9 mouse cellular contexts compared by ENCODE assay signal in the genomic region with DNA sequence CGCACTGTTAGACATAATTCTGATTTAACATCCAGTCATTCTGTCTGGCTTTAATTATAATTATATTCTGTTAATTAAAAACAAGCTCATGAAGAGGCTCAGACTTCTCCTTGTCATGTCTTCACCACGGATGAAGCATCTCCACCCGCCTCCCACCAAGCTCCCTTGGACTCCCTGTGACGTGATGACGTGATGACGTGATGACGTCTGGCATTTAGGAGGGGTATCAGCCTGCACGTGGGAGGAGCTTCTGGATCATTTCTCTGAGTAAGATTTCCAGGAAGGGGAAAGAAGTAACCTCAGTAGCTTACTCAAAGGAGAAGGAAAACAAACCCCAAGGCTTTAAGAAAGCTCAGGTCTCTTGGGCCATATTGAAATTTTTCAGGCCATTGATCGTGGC.
DNase-seq lines count a peak whose midpoint lies in the region; ATAC-seq and TF ChIP-seq lines count a peak whose summit lies in the region.
"Had no signal": no experiment of that assay in that cellular context is flagged by ENCODE, and none has a peak within 500 bp of the region (broad histone marks: within the 10 kb centered on the region; RNA-seq: fewer than 3 reads in every experiment).

No protein-coding gene starts in this region.

- H3K27ac ChIP-seq in lung, embryonic 16.5 days (ENCODE audit: low read length), result no peak overlapping the region
- no peak overlapping the region for H3K27ac ChIP-seq in embryonic facial prominence, embryonic 14.5 days (replicated peaks; ENCODE audit: low read depth, low read length)
- no peak overlapping the region for H3K27ac ChIP-seq in limb, embryonic 14.5 days (replicated peaks; ENCODE audit: low read depth, low read length)
- H3K27ac ChIP-seq: limb, embryonic 15.5 days had no signal

- H3K9me3 ChIP-seq in lung, embryonic 16.5 days (ENCODE audit: control insufficient read depth, low read length), result no peaks in the 10 kb centered on the region
- no peaks in the 10 kb centered on the region for H3K9me3 ChIP-seq in embryonic facial prominence, embryonic 14.5 days (ENCODE audit: control insufficient read depth, low read length)
- no peaks in the 10 kb centered on the region for H3K9me3 ChIP-seq in limb, embryonic 14.5 days (ENCODE audit: control insufficient read depth, low read length)
- H3K9me3 ChIP-seq: limb, embryonic 15.5 days had no signal

- TF ChIP-seq POLR2A in limb, embryonic 14.5 days (IDR thresholded peaks at IDR 0.05; ENCODE audit: borderline replicate concordance, extremely low read depth, insufficient read depth, insufficient read length), result no peak

- no peak for ATAC-seq in lung, embryonic 16.5 days (ENCODE audit: low read depth)
- ATAC-seq in embryonic facial prominence, embryonic 14.5 days (ENCODE audit: low read depth), result no peak
- no peak for ATAC-seq in limb, embryonic 14.5 days (ENCODE audit: low FRiP score, low read depth)

- H3K27me3 ChIP-seq in lung, embryonic 16.5 days (ENCODE audit: control insufficient read depth, insufficient read depth, low read depth, low read length), result peaks cover 3% of the 10 kb centered on the region; the same call in 1 of the 2 replicates
- H3K27me3 ChIP-seq in embryonic facial prominence, embryonic 14.5 days (replicated peaks; ENCODE audit: control insufficient read depth, insufficient read depth, low read length), result peaks cover 10% of the 10 kb centered on the region; the same call in 1 of the 2 replicates
- H3K27me3 ChIP-seq in limb, embryonic 14.5 days (ENCODE audit: control insufficient read depth, insufficient read depth, low read length), result peaks cover 27% of the 10 kb centered on the region

- no peak overlapping the region for H3K4me3 ChIP-seq in lung, embryonic 16.5 days (ENCODE audit: low read length)
- H3K4me3 ChIP-seq in embryonic facial prominence, embryonic 14.5 days (ENCODE audit: low read depth, low read length), result no peak overlapping the region
- H3K4me3 ChIP-seq in limb, embryonic 14.5 days (replicated peaks; ENCODE audit: low read length), result no peak overlapping the region; the same call in 1 of the 2 replicates
- H3K4me3 ChIP-seq: limb, embryonic 15.5 days had no signal

- 53% methylated on average over 9 of the region's 9 CpGs for WGBS in lung, embryonic 16.5 days
- WGBS in embryonic facial prominence, embryonic 14.5 days, result 41% methylated on average over 9 of the region's 9 CpGs
- WGBS in limb, embryonic 14.5 days, result 30% methylated on average over 9 of the region's 9 CpGs

- H3K4me2 ChIP-seq in lung, embryonic 16.5 days (ENCODE audit: low read depth, low read length), result 0 out of 2 replicates have a peak overlapping the region, but pooled peaks have one; percentile 3
- no peak overlapping the region for H3K4me2 ChIP-seq in embryonic facial prominence, embryonic 14.5 days (ENCODE audit: low read depth, low read length)
- H3K4me2 ChIP-seq in limb, embryonic 14.5 days (replicated peaks; ENCODE audit: low read depth, low read length, severe bottlenecking), result no peak overlapping the region
- H3K4me2 ChIP-seq: limb, embryonic 15.5 days had no signal

- H3K9ac ChIP-seq in lung, embryonic 16.5 days (ENCODE audit: low read length), result no peak overlapping the region
- H3K9ac ChIP-seq in embryonic facial prominence, embryonic 14.5 days (ENCODE audit: low read depth, low read length), result no peak overlapping the region
- H3K9ac ChIP-seq in limb, embryonic 14.5 days (ENCODE audit: low read depth, low read length, severe bottlenecking), result no peak overlapping the region
- H3K9ac ChIP-seq: limb, embryonic 15.5 days had no signal

- no peaks in the 10 kb centered on the region for H3K36me3 ChIP-seq in lung, embryonic 16.5 days (ENCODE audit: control insufficient read depth, insufficient read depth, low read length)
- H3K36me3 ChIP-seq in embryonic facial prominence, embryonic 14.5 days (ENCODE audit: control insufficient read depth, insufficient read depth, low read length), result no peaks in the 10 kb centered on the region
- H3K36me3 ChIP-seq in limb, embryonic 14.5 days (ENCODE audit: control insufficient read depth, insufficient read depth, low read length), result no peaks in the 10 kb centered on the region
- H3K36me3 ChIP-seq: limb, embryonic 15.5 days had no signal

- DNase-seq in cerebellum, adult 9-11 months, result peak; percentile 2
- DNase-seq in cerebellum, adult 8-10 months, result no peak
- no peak for DNase-seq in lung, postnatal 4 days
- DNase-seq in embryonic facial prominence, embryonic 14.5 days (ENCODE audit: low spot score), result peak; percentile 76
- DNase-seq in limb, embryonic 14.5 days (ENCODE audit: low spot score), result peak; percentile 31
- no peak for DNase-seq in gastrocnemius, adult 18-20 months (ENCODE audit: low spot score)
- no peak for DNase-seq in T-cell, adult 2 months (ENCODE audit: low spot score)

- H3K4me1 ChIP-seq in lung, embryonic 16.5 days (replicated peaks; ENCODE audit: control insufficient read depth, insufficient read depth, low read length), result no peaks in the 10 kb centered on the region
- H3K4me1 ChIP-seq in embryonic facial prominence, embryonic 14.5 days (ENCODE audit: control insufficient read depth, insufficient read depth, low read length), result no peaks in the 10 kb centered on the region
- no peaks in the 10 kb centered on the region for H3K4me1 ChIP-seq in limb, embryonic 14.5 days (ENCODE audit: control insufficient read depth, insufficient read depth, low read length)
- H3K4me1 ChIP-seq: limb, embryonic 15.5 days had no signal

Comparison
In these comparisons a context has a peak if more than half of its experiments do, and no peak if none do; other contexts are left out.
1. DNase-seq: peak in cerebellum, adult 9-11 months (single experiment), embryonic facial prominence, embryonic 14.5 days (single experiment) and limb, embryonic 14.5 days (single experiment); none in cerebellum, adult 8-10 months (single experiment), lung, postnatal 4 days (0 of 2), gastrocnemius, adult 18-20 months (single experiment) and T-cell, adult 2 months (single experiment).